In genomic region chr15:79691023-79691508, GRCm38 (mm10) we compare ENCODE assay signal across 8 mouse cellular contexts. TPM values are rescaled to one million over a fixed set of nuclear protein-coding genes. Genes with fewer than 3 reads are reported as not detected.
DNase-seq lines count a peak whose midpoint lies in the region; ATAC-seq and TF ChIP-seq lines count a peak whose summit lies in the region.

No protein-coding gene starts in this region.

- no peak for TF ChIP-seq POLR2A in thymus, adult 2 months (IDR thresholded peaks at IDR 0.05; ENCODE audit: control insufficient read depth, extremely low read depth, insufficient read depth, low read length, poor library complexity)

- peaks cover 33% of the 10 kb centered on the region for H3K4me1 ChIP-seq in thymus, adult 2 months (replicated peaks; ENCODE audit: control insufficient read depth, insufficient read depth, low read length)
- peaks cover 42% of the 10 kb centered on the region for H3K4me1 ChIP-seq in heart, embryonic 12.5 days (replicated peaks)
- peaks cover 49% of the 10 kb centered on the region for H3K4me1 ChIP-seq in neural tube, embryonic 13.5 days (replicated peaks)

- peak; percentile 12; the same call in 1 of the 2 replicates for ATAC-seq in heart, embryonic 12.5 days (ENCODE audit: insufficient number of reproducible peaks, low FRiP score)
- peak; percentile 32 for ATAC-seq in neural tube, embryonic 13.5 days (ENCODE audit: low read depth)
- ATAC-seq in erythroid progenitor cell, adult 5-6 weeks (replicated peaks; ENCODE audit: low FRiP score, poor library complexity, severe bottlenecking) = no peak

- peak overlapping the region; percentile 83 for H3K4me3 ChIP-seq in thymus, adult 2 months (ENCODE audit: control insufficient read depth, insufficient read depth, low read length)
- peak overlapping the region; percentile 95 for H3K4me3 ChIP-seq in heart, embryonic 12.5 days
- H3K4me3 ChIP-seq in neural tube, embryonic 13.5 days = peak overlapping the region; percentile 88

- under 1% methylated on average over 51 of the region's 53 CpGs for WGBS in thymus, adult 2 months
- WGBS in heart, embryonic 12.5 days = under 1% methylated on average over 41 of the region's 53 CpGs
- under 1% methylated on average over 53 of the region's 53 CpGs for WGBS in neural tube, embryonic 13.5 days

- H3K27ac ChIP-seq in thymus, adult 2 months (ENCODE audit: control insufficient read depth, insufficient read depth, low read length) = no peak overlapping the region
- peak overlapping the region; percentile 89 for H3K27ac ChIP-seq in heart, embryonic 12.5 days (ENCODE audit: poor library complexity, severe bottlenecking)
- peak overlapping the region; percentile 94 for H3K27ac ChIP-seq in neural tube, embryonic 13.5 days (replicated peaks)

- TF ChIP-seq CTCF in thymus, adult 2 months (IDR thresholded peaks at IDR 0.05; ENCODE audit: borderline replicate concordance, control insufficient read depth, extremely low read depth, insufficient read depth, low read length, poor library complexity) = no peak

- DNase-seq in cerebellum, adult 11 months = peak; percentile 63
- DNase-seq in cerebellum, postnatal 25 days = no peak
- DNase-seq in thymus, adult 2 months = no peak
- DNase-seq in thymus, postnatal 25 days = no peak
- peak; percentile 56 for DNase-seq in liver

- H3K27me3 ChIP-seq in thymus, adult 2 months (ENCODE audit: control insufficient read depth, insufficient read depth, low read length) = no peaks in the 10 kb centered on the region
- H3K27me3 ChIP-seq in heart, embryonic 12.5 days (replicated peaks) = no peaks in the 10 kb centered on the region
- no peaks in the 10 kb centered on the region for H3K27me3 ChIP-seq in neural tube, embryonic 13.5 days

- no peaks in the 10 kb centered on the region for H3K9me3 ChIP-seq in heart, embryonic 12.5 days (replicated peaks)
- no peaks in the 10 kb centered on the region for H3K9me3 ChIP-seq in neural tube, embryonic 13.5 days

- peak overlapping the region; percentile 99 for H3K4me2 ChIP-seq in heart, embryonic 12.5 days
- peak overlapping the region; percentile 98 for H3K4me2 ChIP-seq in neural tube, embryonic 13.5 days

- H3K36me3 ChIP-seq in thymus, adult 2 months (ENCODE audit: control insufficient read depth, insufficient read depth, low read length) = no peaks in the 10 kb centered on the region; the same call in 1 of the 2 replicates
- peaks cover 11% of the 10 kb centered on the region for H3K36me3 ChIP-seq in heart, embryonic 12.5 days
- H3K36me3 ChIP-seq in neural tube, embryonic 13.5 days = no peaks in the 10 kb centered on the region

- H3K9ac ChIP-seq in heart, embryonic 12.5 days = peak overlapping the region; percentile 96
- H3K9ac ChIP-seq in neural tube, embryonic 13.5 days = peak overlapping the region; percentile 89

RNA-seq across cellular contexts. Expression of gene Gtpbp1, which starts 0.4 kb away (rescaled TPM):
- 91.3 and 114 TPM in 2 replicates for polyA plus RNA-seq in thymus, adult 2 months (2012; rRNA removed)
- polyA plus RNA-seq in heart, embryonic 12.5 days (2016; fragmentation: Nextera tagmentation; extraction: Ambion mirVana) = 32.8 and 33.6 TPM in 2 replicates
- polyA plus RNA-seq in neural tube, embryonic 13.5 days (2015; fragmentation: Nextera tagmentation; extraction: Ambion mirVana) = 38.1 and 40.9 TPM in 2 replicates
- total RNA-seq in erythroid progenitor cell, adult 5-6 weeks (2015; ENCODE audit: low replicate concordance) = 43.6 and 63.1 TPM in 2 replicates
- 64.1 and 94.1 TPM in 2 replicates for total RNA-seq in erythroid progenitor cell, adult 5-6 weeks (2017; ENCODE audit: low replicate concordance)

RNA-seq across cellular contexts. Expression of gene Josd1, which starts 3.3 kb away (rescaled TPM):
- polyA plus RNA-seq in thymus, adult 2 months (2012; rRNA removed) = 23.8 and 30.5 TPM in 2 replicates
- polyA plus RNA-seq in heart, embryonic 12.5 days (2016; fragmentation: Nextera tagmentation; extraction: Ambion mirVana) = 29.0 and 29.1 TPM in 2 replicates
- polyA plus RNA-seq in neural tube, embryonic 13.5 days (2015; fragmentation: Nextera tagmentation; extraction: Ambion mirVana) = 20.9 and 21.3 TPM in 2 replicates
- 17.7 and 18.4 TPM in 2 replicates for total RNA-seq in erythroid progenitor cell, adult 5-6 weeks (2015; ENCODE audit: low replicate concordance)
- total RNA-seq in erythroid progenitor cell, adult 5-6 weeks (2017; ENCODE audit: low replicate concordance) = 17.3 and 27.6 TPM in 2 replicates

RNA-seq across cellular contexts. Expression of gene Tomm22, which starts 20.4 kb away (rescaled TPM):
- polyA plus RNA-seq in thymus, adult 2 months (2012; rRNA removed) = 51.7 and 65.2 TPM in 2 replicates
- 234 and 237 TPM in 2 replicates for polyA plus RNA-seq in heart, embryonic 12.5 days (2016; fragmentation: Nextera tagmentation; extraction: Ambion mirVana)
- 263 and 294 TPM in 2 replicates for polyA plus RNA-seq in neural tube, embryonic 13.5 days (2015; fragmentation: Nextera tagmentation; extraction: Ambion mirVana)
- total RNA-seq in erythroid progenitor cell, adult 5-6 weeks (2015; ENCODE audit: low replicate concordance) = 70.8 and 73.9 TPM in 2 replicates
- total RNA-seq in erythroid progenitor cell, adult 5-6 weeks (2017; ENCODE audit: low replicate concordance) = 54.8 and 62.5 TPM in 2 replicates

RNA-seq across cellular contexts. Expression of gene Cby1, which starts 32.1 kb away (rescaled TPM):
- polyA plus RNA-seq in thymus, adult 2 months (2012; rRNA removed) = 16.0 and 17.9 TPM in 2 replicates
- 40.9 and 42.0 TPM in 2 replicates for polyA plus RNA-seq in heart, embryonic 12.5 days (2016; fragmentation: Nextera tagmentation; extraction: Ambion mirVana)
- 82.6 and 85.6 TPM in 2 replicates for polyA plus RNA-seq in neural tube, embryonic 13.5 days (2015; fragmentation: Nextera tagmentation; extraction: Ambion mirVana)
- 3.6 and 6.3 TPM in 2 replicates for total RNA-seq in erythroid progenitor cell, adult 5-6 weeks (2015; ENCODE audit: low replicate concordance)
- total RNA-seq in erythroid progenitor cell, adult 5-6 weeks (2017; ENCODE audit: low replicate concordance) = 13.0 and 15.4 TPM in 2 replicates

RNA-seq across cellular contexts. Expression of gene Fam227a, which starts 32.3 kb away (rescaled TPM):
- 1.0 and 1.2 TPM in 2 replicates for polyA plus RNA-seq in thymus, adult 2 months (2012; rRNA removed)
- 0.60 and 0.93 TPM in 2 replicates for polyA plus RNA-seq in heart, embryonic 12.5 days (2016; fragmentation: Nextera tagmentation; extraction: Ambion mirVana)
- polyA plus RNA-seq in neural tube, embryonic 13.5 days (2015; fragmentation: Nextera tagmentation; extraction: Ambion mirVana) = 5.3 and 6.2 TPM in 2 replicates
- total RNA-seq in erythroid progenitor cell, adult 5-6 weeks (2015; ENCODE audit: low replicate concordance) = 3.2 TPM in 1 of 2 replicates, not detected in the other
- 4.4 and 8.6 TPM in 2 replicates for total RNA-seq in erythroid progenitor cell, adult 5-6 weeks (2017; ENCODE audit: low replicate concordance)

Comparison
In these comparisons a context has a peak if more than half of its experiments do, and no peak if none do; other contexts are left out.
1. DNase-seq: peak in cerebellum, adult 11 months (single experiment) and liver (single experiment); none in cerebellum, postnatal 25 days (0 of 2), thymus, adult 2 months (single experiment) and thymus, postnatal 25 days (single experiment).
2. Peak in every context shown above with its lines, with median percentiles within 50 percentile points of each other: H3K4me3 ChIP-seq.